In the genomic region with DNA sequence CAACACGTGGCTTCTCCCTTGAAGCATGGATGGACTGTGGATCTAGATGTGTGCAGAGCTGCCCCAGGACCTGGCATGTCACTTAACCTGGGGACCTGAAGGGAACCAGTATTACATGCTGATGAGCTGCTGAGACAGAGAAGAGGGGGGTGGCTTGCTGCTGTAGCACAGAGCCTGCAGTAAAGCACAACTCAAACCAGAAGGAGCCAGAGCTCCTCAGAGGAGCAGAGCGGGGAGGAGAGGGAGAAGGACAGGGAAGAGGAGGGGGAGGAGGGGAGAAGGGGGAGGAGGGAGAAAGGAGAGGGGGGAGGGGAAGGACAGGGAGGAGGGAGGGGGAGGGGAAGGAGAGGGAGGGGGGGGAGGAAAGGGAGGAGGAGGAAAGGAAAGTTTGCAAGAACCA, we compare ENCODE assay signal across 24 mouse cellular contexts. TPM values are rescaled to one million over a fixed set of nuclear protein-coding genes. Genes with fewer than 3 reads are reported as not detected.
DNase-seq lines count a peak whose midpoint lies in the region; ATAC-seq and TF ChIP-seq lines count a peak whose summit lies in the region.
"Had no signal": no experiment of that assay in that cellular context is flagged by ENCODE, and none has a peak within 500 bp of the region (broad histone marks: within the 10 kb centered on the region; RNA-seq: fewer than 3 reads in every experiment).

No protein-coding gene starts in this region.

- no peak overlapping the region for H3K9ac ChIP-seq in kidney, embryonic 14.5 days (ENCODE audit: low read depth, low read length)
- H3K9ac ChIP-seq in embryonic facial prominence, embryonic 13.5 days, result no peak overlapping the region
- H3K9ac ChIP-seq in midbrain, embryonic 13.5 days (replicated peaks), result no peak overlapping the region
- H3K9ac ChIP-seq: forebrain, embryonic 13.5 days; forebrain, postnatal 0 days; hindbrain, embryonic 15.5 days had no signal

- 44% methylated on average over 2 of the region's 2 CpGs for WGBS in kidney, embryonic 14.5 days
- 50% methylated on average over 2 of the region's 2 CpGs for WGBS in embryonic facial prominence, embryonic 13.5 days
- 57% methylated on average over 2 of the region's 2 CpGs for WGBS in midbrain, embryonic 13.5 days

- intact Hi-C loops in heart, postnatal 36 days (cut with DNase I), result no loop called here

- no peak overlapping the region for H3K27ac ChIP-seq in kidney, embryonic 14.5 days (ENCODE audit: low read depth, low read length)
- peak overlapping the region; percentile 2; the same call in 1 of the 2 replicates for H3K27ac ChIP-seq in cortical plate, adult 2 months (ENCODE audit: insufficient read depth, low read length)
- peak overlapping the region; percentile 69 for H3K27ac ChIP-seq in embryonic facial prominence, embryonic 13.5 days
- no peak overlapping the region for H3K27ac ChIP-seq in midbrain, embryonic 13.5 days
- H3K27ac ChIP-seq: forebrain, embryonic 13.5 days; heart, embryonic 10.5 days; hindbrain, embryonic 15.5 days had no signal

- peak; percentile 24 for DNase-seq in embryo, embryonic 11 days
- DNase-seq in embryo, embryonic 9.5 days (ENCODE audit: extremely low spot score), result no peak
- no peak for DNase-seq in kidney, adult 9 months
- DNase-seq in heart, postnatal 36 days, result no peak
- DNase-seq: adrenal gland, postnatal 14 days; B cell, adult 2 months; cerebellum, adult 11-12 months; cerebellum, adult 9-10 months; cerebellum, postnatal 25 days; forebrain, postnatal 0 days; gastrocnemius, postnatal 36 days; heart, adult 18-20 months; heart, postnatal 10 days had no signal

- H3K4me1 ChIP-seq in kidney, embryonic 14.5 days (ENCODE audit: control insufficient read depth, insufficient read depth, low read length), result no peaks in the 10 kb centered on the region
- peaks cover 11% of the 10 kb centered on the region for H3K4me1 ChIP-seq in cortical plate, adult 2 months (ENCODE audit: control insufficient read depth, insufficient read depth, low read length)
- H3K4me1 ChIP-seq in embryonic facial prominence, embryonic 13.5 days, result peaks cover 21% of the 10 kb centered on the region
- peaks cover 8% of the 10 kb centered on the region; the same call in 1 of the 2 replicates for H3K4me1 ChIP-seq in midbrain, embryonic 13.5 days (replicated peaks)

- no peak overlapping the region for H3K4me3 ChIP-seq in kidney, embryonic 14.5 days (ENCODE audit: low read length)
- H3K4me3 ChIP-seq in cortical plate, adult 2 months (ENCODE audit: insufficient read depth, low read length), result no peak overlapping the region
- no peak overlapping the region for H3K4me3 ChIP-seq in embryonic facial prominence, embryonic 13.5 days
- H3K4me3 ChIP-seq in midbrain, embryonic 13.5 days (replicated peaks), result no peak overlapping the region
- H3K4me3 ChIP-seq: forebrain, embryonic 13.5 days; heart, embryonic 10.5 days; hindbrain, embryonic 15.5 days had no signal

- TF ChIP-seq CTCF in cortical plate, adult 2 months (IDR thresholded peaks at IDR 0.05; ENCODE audit: extremely low read depth, insufficient read depth, low read length), result no peak

- H3K36me3 ChIP-seq in kidney, embryonic 14.5 days (ENCODE audit: control insufficient read depth, insufficient read depth, low read length), result no peaks in the 10 kb centered on the region
- H3K36me3 ChIP-seq in embryonic facial prominence, embryonic 13.5 days, result no peaks in the 10 kb centered on the region
- H3K36me3 ChIP-seq in midbrain, embryonic 13.5 days, result no peaks in the 10 kb centered on the region
- H3K36me3 ChIP-seq: G1E; heart, embryonic 10.5 days; hindbrain, embryonic 15.5 days had no signal

- H3K9me3 ChIP-seq in kidney, embryonic 14.5 days (ENCODE audit: control insufficient read depth, low read length), result no peaks in the 10 kb centered on the region
- H3K9me3 ChIP-seq in embryonic facial prominence, embryonic 13.5 days, result no peaks in the 10 kb centered on the region
- H3K9me3 ChIP-seq in midbrain, embryonic 13.5 days, result no peaks in the 10 kb centered on the region
- H3K9me3 ChIP-seq: forebrain, embryonic 13.5 days; G1E; heart, embryonic 10.5 days; hindbrain, embryonic 15.5 days had no signal

- TF ChIP-seq POLR2A in cortical plate, adult 2 months (IDR thresholded peaks at IDR 0.05; ENCODE audit: extremely low read depth, insufficient read depth, low read length), result no peak

- 0 out of 2 replicates have a peak, but pooled peaks have one; percentile 35 for ATAC-seq in kidney, embryonic 14.5 days (ENCODE audit: low FRiP score, low TSS enrichment)
- ATAC-seq in embryonic facial prominence, embryonic 13.5 days (ENCODE audit: insufficient number of reproducible peaks, insufficient read depth, low FRiP score, low TSS enrichment, low read depth), result 0 out of 2 replicates have a peak, but pooled peaks have one; percentile 59
- no peak for ATAC-seq in midbrain, embryonic 13.5 days
- ATAC-seq: CD4-positive, CD25-positive, alpha-beta regulatory T cell, adult 4 months; forebrain, embryonic 13.5 days; forebrain, postnatal 0 days; intestine, embryonic 16.5 days had no signal

- H3K4me2 ChIP-seq in kidney, embryonic 14.5 days (replicated peaks; ENCODE audit: low read depth, low read length), result no peak overlapping the region
- no peak overlapping the region for H3K4me2 ChIP-seq in embryonic facial prominence, embryonic 13.5 days
- H3K4me2 ChIP-seq in midbrain, embryonic 13.5 days (replicated peaks), result no peak overlapping the region
- H3K4me2 ChIP-seq: forebrain, embryonic 13.5 days; hindbrain, embryonic 15.5 days had no signal

- no peaks in the 10 kb centered on the region for H3K27me3 ChIP-seq in kidney, embryonic 14.5 days (ENCODE audit: control insufficient read depth, insufficient read depth, low read length)
- H3K27me3 ChIP-seq in embryonic facial prominence, embryonic 13.5 days, result no peaks in the 10 kb centered on the region
- H3K27me3 ChIP-seq in midbrain, embryonic 13.5 days, result no peaks in the 10 kb centered on the region
- H3K27me3 ChIP-seq: forebrain, embryonic 13.5 days; hindbrain, embryonic 15.5 days had no signal

RNA-seq across cellular contexts. Expression of a gene that starts 17.6 kb away (rescaled TPM):
- 0.08 and 0.26 TPM in 2 replicates for polyA plus RNA-seq in kidney, embryonic 14.5 days (2014; fragmentation: Nextera tagmentation; extraction: Ambion mirVana)
- polyA plus RNA-seq in cortical plate, adult 2 months (2012; rRNA removed), result 453 and 528 TPM in 2 replicates
- polyA plus RNA-seq in embryonic facial prominence, embryonic 13.5 days (2015; fragmentation: Nextera tagmentation; extraction: Ambion mirVana), result 0.76 and 1.3 TPM in 2 replicates
- polyA plus RNA-seq in midbrain, embryonic 13.5 days (2015; fragmentation: Nextera tagmentation; extraction: Ambion mirVana), result 13.6 and 15.0 TPM in 2 replicates
- total RNA-seq in heart, postnatal 36 days (2021), result not detected
- total RNA-seq: hematopoietic stem cell, adult 5-6 weeks had no signal
- polyA plus RNA-seq: CD4-positive, CD25-positive, alpha-beta regulatory T cell, adult 4 months; G1E had no signal

RNA-seq across cellular contexts. Expression of a gene that starts 48.9 kb away (rescaled TPM):
- 115 and 163 TPM in 2 replicates for polyA plus RNA-seq in kidney, embryonic 14.5 days (2014; fragmentation: Nextera tagmentation; extraction: Ambion mirVana)
- 3.2 and 4.6 TPM in 2 replicates for polyA plus RNA-seq in cortical plate, adult 2 months (2012; rRNA removed)
- 262 and 326 TPM in 2 replicates for polyA plus RNA-seq in embryonic facial prominence, embryonic 13.5 days (2015; fragmentation: Nextera tagmentation; extraction: Ambion mirVana)
- 28.6 and 35.4 TPM in 2 replicates for polyA plus RNA-seq in midbrain, embryonic 13.5 days (2015; fragmentation: Nextera tagmentation; extraction: Ambion mirVana)
- 10 to 100 TPM; 32.3 to 38.4 TPM for total RNA-seq in heart, postnatal 36 days (2021)
- total RNA-seq: hematopoietic stem cell, adult 5-6 weeks had no signal
- polyA plus RNA-seq: CD4-positive, CD25-positive, alpha-beta regulatory T cell, adult 4 months; G1E had no signal

RNA-seq across cellular contexts. Expression of a gene that starts 57.9 kb away (rescaled TPM):
- polyA plus RNA-seq in kidney, embryonic 14.5 days (2014; fragmentation: Nextera tagmentation; extraction: Ambion mirVana), result 34.2 and 53.4 TPM in 2 replicates
- polyA plus RNA-seq in cortical plate, adult 2 months (2012; rRNA removed), result 32.2 and 36.7 TPM in 2 replicates
- polyA plus RNA-seq in embryonic facial prominence, embryonic 13.5 days (2015; fragmentation: Nextera tagmentation; extraction: Ambion mirVana), result 79.4 and 80.0 TPM in 2 replicates
- polyA plus RNA-seq in midbrain, embryonic 13.5 days (2015; fragmentation: Nextera tagmentation; extraction: Ambion mirVana), result 76.6 and 87.2 TPM in 2 replicates
- 1 to 10 TPM; 5.7 to 6.4 TPM for total RNA-seq in heart, postnatal 36 days (2021)

RNA-seq across cellular contexts. Expression of a gene that starts 58.2 kb away (rescaled TPM):
- 4.3 and 9.1 TPM in 2 replicates for polyA plus RNA-seq in kidney, embryonic 14.5 days (2014; fragmentation: Nextera tagmentation; extraction: Ambion mirVana)
- 3.8 and 6.4 TPM in 2 replicates for polyA plus RNA-seq in cortical plate, adult 2 months (2012; rRNA removed)
- 0.72 and 0.85 TPM in 2 replicates for polyA plus RNA-seq in embryonic facial prominence, embryonic 13.5 days (2015; fragmentation: Nextera tagmentation; extraction: Ambion mirVana)
- polyA plus RNA-seq in midbrain, embryonic 13.5 days (2015; fragmentation: Nextera tagmentation; extraction: Ambion mirVana), result 0.08 TPM in 1 of 2 replicates, not detected in the other
- total RNA-seq in heart, postnatal 36 days (2021), result 10 to 100 TPM; 28.5 to 30.5 TPM
- total RNA-seq: hematopoietic stem cell, adult 5-6 weeks had no signal
- polyA plus RNA-seq: CD4-positive, CD25-positive, alpha-beta regulatory T cell, adult 4 months; forebrain, embryonic 13.5 days; G1E had no signal

Comparison
In these comparisons a context has a peak if more than half of its experiments do, and no peak if none do; other contexts are left out.
1. H3K27ac ChIP-seq: peak in cortical plate, adult 2 months (single experiment) and embryonic facial prominence, embryonic 13.5 days (single experiment); none in kidney, embryonic 14.5 days (single experiment) and midbrain, embryonic 13.5 days (single experiment).
2. RNA of a gene that starts 17.6 kb away (polyA plus RNA-seq): 453 to 528 TPM in cortical plate, adult 2 months; 13.6 to 15.0 TPM in midbrain, embryonic 13.5 days, 0.76 to 1.3 TPM in embryonic facial prominence, embryonic 13.5 days and 0.08 to 0.26 TPM in kidney, embryonic 14.5 days; every median in the first group is over 10 times any median in the second.